Mouse (Mus musculus) olfactory bulb, adult 2 months (tissue): ENCODE data around the gene Arhgef3. TPM values are rescaled to one million over a fixed set of nuclear protein-coding genes. Genes with fewer than 3 reads are reported as not detected.

Source experiments
- H3K27ac ChIP-seq: fragments of 200-500 bp; 2 replicates; pipeline ENCODE4 v1.5.1; 2012; ENCODE audit warnings: low read depth, low read length; ENCODE audit not compliant: insufficient read depth
- H3K4me1 ChIP-seq: fragments of 200-500 bp; 2 replicates; pipeline ENCODE4 v1.6.1; 2012; ENCODE audit warnings: low read length; ENCODE audit not compliant: control insufficient read depth, insufficient read depth
- H3K4me3 ChIP-seq: fragments of 200-500 bp; 2 replicates; pipeline ENCODE4 v1.5.1; 2012; ENCODE audit warnings: mild to moderate bottlenecking, low read depth, low read length, moderate library complexity; ENCODE audit not compliant: insufficient read depth
- CTCF ChIP-seq: fragments of 200-500 bp; IDR thresholded peaks from 2 replicates; pipeline ENCODE4 v1.5.1; 2012; ENCODE audit warnings: low read depth, mild to moderate bottlenecking, low read length, moderate library complexity; ENCODE audit not compliant: insufficient read depth
- POLR2A ChIP-seq: fragments of 200-500 bp; IDR thresholded peaks from 2 replicates; pipeline ENCODE4 v1.6.1; 2012; ENCODE audit warnings: mild to moderate bottlenecking, low read depth, low read length, moderate library complexity; ENCODE audit not compliant: insufficient read depth
- WGBS: fragments of 180-500 bp; shearing (Covaris S2); methylation state at CpG from one replicate; pipeline ENCODE4 v1.1.7; 2018; 5-methylcytosine and 5-hydroxymethylcytosine counted together
- polyA plus RNA-seq: library from polyadenylated mRNA; stranded (reverse); fragments of >200 nt; gene quantifications from 2 replicates; pipeline ENCODE4 v1.2.4, GENCODE M21; 2012; ENCODE audit warnings: low replicate concordance; ENCODE audit not compliant: missing spikeins, insufficient read depth, insufficient read length

Gene Arhgef3
- polyA plus RNA-seq, 1 experiment, result not detected

GRCm38 (mm10) chr14:27167177-27167576 lies 52.5 kb downstream of the Arhgef3 start:
- 43% methylated on average over 4 of the region's 4 CpGs for WGBS
- TF ChIP-seq CTCF, result no peak
- TF ChIP-seq POLR2A, result no peak
- Histone ChIP-seq H3K4me3 (no peak overlapping the region), H3K27ac (no peak overlapping the region), H3K4me1 (peaks cover 4% of the 10 kb centered on the region; the same call in 1 of the 2 replicates)

- TF ChIP-seq POLR2A (no peak), CTCF (no peak)
- Histone ChIP-seq H3K4me3 (no peak overlapping the region), H3K27ac (no peak overlapping the region), H3K4me1 (peaks cover 4% of the 10 kb centered on the region; the same call in 1 of the 2 replicates)
- 95% methylated on average over 5 of the region's 5 CpGs for WGBS
These were observed 53.7 kb downstream of the Arhgef3 start for GRCm38 (mm10) chr14:27168387-27168786.

- peaks cover 4% of the 10 kb centered on the region; the same call in 1 of the 2 replicates for H3K4me1 ChIP-seq
- TF ChIP-seq POLR2A, result no peak
- no peak for TF ChIP-seq CTCF
- H3K4me3 ChIP-seq, result no peak overlapping the region
- WGBS, result 94% methylated on average over 4 of the region's 4 CpGs
- H3K27ac ChIP-seq, result no peak overlapping the region
These were observed 54.6 kb downstream of the Arhgef3 start for GRCm38 (mm10) chr14:27169287-27169686.

GRCm38 (mm10) chr14:27170421-27170820 lies 55.7 kb downstream of the Arhgef3 start:
- TF ChIP-seq CTCF, result no peak
- no peak for TF ChIP-seq POLR2A
- 99% methylated on average over 2 of the region's 2 CpGs for WGBS
- Histone ChIP-seq H3K27ac (no peak overlapping the region), H3K4me3 (no peak overlapping the region), H3K4me1 (peaks cover 4% of the 10 kb centered on the region; the same call in 1 of the 2 replicates)

GRCm38 (mm10) chr14:27171175-27171830 lies 56.6 kb downstream of the Arhgef3 start:
- WGBS, result 84% methylated on average over 14 of the region's 14 CpGs
- H3K4me1 ChIP-seq, result peaks cover 4% of the 10 kb centered on the region; the same call in 1 of the 2 replicates
- no peak overlapping the region for H3K27ac ChIP-seq
- no peak for TF ChIP-seq POLR2A
- no peak for TF ChIP-seq CTCF
- no peak overlapping the region for H3K4me3 ChIP-seq

- TF ChIP-seq POLR2A (no peak), CTCF (no peak)
- 64% methylated on average over 10 of the region's 10 CpGs for WGBS
- no peak overlapping the region for H3K27ac ChIP-seq
- H3K4me1 ChIP-seq, result no peaks in the 10 kb centered on the region
- H3K4me3 ChIP-seq, result no peak overlapping the region
These were observed 58.6 kb downstream of the Arhgef3 start for GRCm38 (mm10) chr14:27173178-27173803.

GRCm38 (mm10) chr14:27174188-27174786 lies 59.6 kb downstream of the Arhgef3 start:
- WGBS, result 82% methylated on average over 6 of the region's 6 CpGs
- no peak for TF ChIP-seq POLR2A
- TF ChIP-seq CTCF, result no peak
- Histone ChIP-seq H3K27ac (no peak overlapping the region), H3K4me1 (peaks cover 6% of the 10 kb centered on the region), H3K4me3 (no peak overlapping the region)

GRCm38 (mm10) chr14:27174831-27175301 lies 60.2 kb downstream of the Arhgef3 start:
- Histone ChIP-seq H3K4me1 (peaks cover 6% of the 10 kb centered on the region), H3K4me3 (no peak overlapping the region), H3K27ac (no peak overlapping the region)
- WGBS, result 44% methylated on average over 12 of the region's 12 CpGs
- TF ChIP-seq CTCF, result no peak
- TF ChIP-seq POLR2A, result no peak

GRCm38 (mm10) chr14:27175343-27175742 lies 60.6 kb downstream of the Arhgef3 start:
- Histone ChIP-seq H3K27ac (no peak overlapping the region), H3K4me1 (peaks cover 6% of the 10 kb centered on the region), H3K4me3 (no peak overlapping the region)
- WGBS, result 81% methylated on average over 11 of the region's 11 CpGs
- TF ChIP-seq CTCF, result no peak
- TF ChIP-seq POLR2A, result no peak
